Mouse (Mus musculus): ENCODE data around the gene Gm973. TPM values are rescaled to one million over a fixed set of nuclear protein-coding genes. Genes with fewer than 3 reads are reported as not detected.

Gm973 gene
- total RNA-seq, 2 experiments from 2014 or later = 0.29 to 0.79 TPM

GRCm38 (mm10) chr1:59578770-59579169, 62.7 kb downstream of the Gm973 start:
- DNase-seq = no peak
- intact Hi-C loops (cut with DNase I) = no loop called here

- intact Hi-C loops (cut with DNase I) = no loop called here
- no peak for DNase-seq
Measured at GRCm38 (mm10) chr1:59579327-59579726, 63.3 kb downstream of the Gm973 start.

- no peak for DNase-seq
- intact Hi-C loops (cut with DNase I) = no loop called here
Measured at GRCm38 (mm10) chr1:59580131-59580751, 64.2 kb downstream of the Gm973 start.

GRCm38 (mm10) chr1:59580880-59581279, 64.8 kb downstream of the Gm973 start:
- DNase-seq = no peak
- intact Hi-C loops (cut with DNase I) = no loop called here

DNA sequence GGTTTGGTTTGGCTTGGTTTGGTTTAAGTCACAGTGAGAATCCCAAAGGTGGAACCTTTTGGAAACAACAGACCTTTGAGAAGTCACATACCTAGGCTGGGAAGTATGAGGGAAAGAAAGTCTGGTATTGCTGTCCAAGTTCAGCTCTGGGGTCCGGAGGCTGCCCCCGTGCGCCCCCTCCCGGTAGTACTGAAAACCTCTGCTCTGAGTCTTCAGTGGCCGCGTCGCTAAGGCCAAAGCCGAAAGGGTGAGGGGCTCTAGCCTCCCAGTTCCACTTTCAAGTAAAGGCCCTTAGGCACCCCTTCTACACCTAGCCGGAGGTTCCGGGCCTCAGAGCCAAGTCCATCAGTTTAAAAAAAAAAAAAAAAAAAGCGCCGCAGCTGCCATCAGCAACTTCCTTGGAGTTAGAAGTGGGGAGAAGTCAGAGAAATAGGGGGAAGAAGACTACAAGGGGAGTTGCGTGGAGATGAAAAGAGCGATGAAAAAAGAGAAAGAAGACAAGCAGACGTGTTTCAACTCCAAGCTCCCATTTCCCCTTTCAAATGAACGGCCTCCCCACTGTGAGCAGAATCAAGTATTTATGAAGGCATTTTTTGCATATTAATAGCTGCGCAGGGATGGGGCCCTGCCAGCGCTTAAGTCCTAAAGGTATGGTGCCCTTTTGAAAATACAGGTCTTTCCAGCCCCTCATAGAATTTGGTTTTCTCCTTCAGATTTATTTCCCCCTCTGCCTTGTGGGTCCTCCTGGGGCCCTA, 68.8 kb downstream of the Gm973 start:
- DNase-seq = peak; percentile 80 to 85
- intact Hi-C loops (cut with DNase I) = loop anchor here (2.0 kb wide), 1 partner anchor 100 kb away; no protein-coding TSS in a partner anchor

- no peak for DNase-seq
- intact Hi-C loops (cut with DNase I) = no loop called here
Measured at GRCm38 (mm10) chr1:59589271-59589670, 73.2 kb downstream of the Gm973 start.

- no peak for DNase-seq
- intact Hi-C loops (cut with DNase I) = no loop called here
Measured at GRCm38 (mm10) chr1:59592359-59592758, 76.3 kb downstream of the Gm973 start.

DNA sequence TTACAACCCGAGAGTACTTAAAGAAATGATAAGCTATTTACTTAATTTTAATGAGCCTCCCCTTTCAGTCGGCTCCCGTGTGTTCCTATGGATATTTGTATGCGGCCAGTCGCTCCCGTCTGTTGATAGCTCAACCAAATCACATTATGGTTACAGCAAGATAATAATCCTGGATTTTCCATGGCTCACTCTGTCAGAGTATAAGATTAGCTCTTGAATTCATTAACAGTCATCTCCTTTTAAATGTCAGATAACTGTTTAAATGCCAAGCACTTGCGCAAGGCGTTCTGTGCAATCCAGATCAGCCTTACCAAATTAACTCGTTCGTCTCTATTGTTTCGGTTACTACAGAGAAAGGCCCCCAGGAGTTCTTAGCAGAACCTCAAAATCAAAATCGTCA, 76.8 kb downstream of the Gm973 start:
- intact Hi-C loops (cut with DNase I) = no loop called here
- no peak for DNase-seq

GRCm38 (mm10) chr1:59593622-59594035, 77.6 kb downstream of the Gm973 start:
- DNase-seq = no peak
- intact Hi-C loops (cut with DNase I) = no loop called here

GRCm38 (mm10) chr1:59594586-59595266, 78.7 kb downstream of the Gm973 start:
- intact Hi-C loops (cut with DNase I) = no loop called here
- DNase-seq = no peak

DNA sequence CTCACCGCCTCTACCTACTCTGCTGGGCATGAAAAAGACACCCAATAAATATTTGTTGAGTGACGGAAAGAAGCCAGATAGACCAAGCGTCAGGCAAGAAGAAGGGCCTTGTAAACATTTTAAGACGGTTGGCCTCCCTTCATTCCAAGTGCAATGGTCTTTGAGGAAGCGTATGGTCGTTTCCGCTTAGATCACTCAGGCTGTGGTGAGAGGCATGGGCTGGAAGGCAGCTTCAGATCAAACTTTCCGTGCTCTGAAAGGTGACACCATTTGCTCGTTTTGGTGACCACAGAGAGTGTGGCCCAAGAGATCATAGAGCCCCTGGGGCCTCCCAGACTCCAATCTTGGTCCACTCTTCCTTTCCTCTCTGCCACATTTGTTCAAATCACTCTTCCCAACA, 79.5 kb downstream of the Gm973 start:
- intact Hi-C loops (cut with DNase I) = no loop called here

GRCm38 (mm10) chr1:59602531-59603416, 86.7 kb downstream of the Gm973 start:
- no peak for DNase-seq

More for the DNA sequence above, 79.5 kb downstream of the Gm973 start:
- DNase-seq = no peak

GRCm38 (mm10) chr1:59603417-59603712, 87.3 kb downstream of the Gm973 start:
- intact Hi-C loops (cut with DNase I) = no loop called here
- DNase-seq = no peak

More at GRCm38 (mm10) chr1:59602531-59603416, 86.7 kb downstream of the Gm973 start:
- intact Hi-C loops (cut with DNase I) = no loop called here

- intact Hi-C loops (cut with DNase I) = no loop called here
- DNase-seq = no peak
Measured at GRCm38 (mm10) chr1:59603893-59604292, 87.8 kb downstream of the Gm973 start.

DNA sequence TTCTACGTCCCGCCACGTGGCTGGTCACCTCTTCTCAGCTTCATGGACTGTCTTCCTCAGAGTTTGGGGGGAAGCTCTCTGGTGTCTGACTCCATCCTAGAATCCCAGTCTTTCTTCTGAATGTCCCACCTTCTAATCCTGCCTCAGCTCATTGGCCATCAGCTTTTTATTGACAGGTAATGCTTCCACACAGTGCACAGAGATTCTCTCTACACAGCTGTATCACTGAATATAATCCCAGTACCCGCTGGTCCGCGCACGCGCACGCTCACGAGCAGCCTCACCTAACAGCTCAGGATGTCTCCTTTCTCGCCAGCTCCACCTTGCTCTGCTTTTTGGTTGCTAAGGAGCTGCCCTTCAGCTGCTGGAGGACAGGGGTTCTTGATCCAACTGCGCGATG, 90.4 kb downstream of the Gm973 start:
- intact Hi-C loops (cut with DNase I) = no loop called here
- DNase-seq = no peak

- DNase-seq = no peak
- intact Hi-C loops (cut with DNase I) = no loop called here
Measured at GRCm38 (mm10) chr1:59607071-59607470, 91.0 kb downstream of the Gm973 start.

DNA sequence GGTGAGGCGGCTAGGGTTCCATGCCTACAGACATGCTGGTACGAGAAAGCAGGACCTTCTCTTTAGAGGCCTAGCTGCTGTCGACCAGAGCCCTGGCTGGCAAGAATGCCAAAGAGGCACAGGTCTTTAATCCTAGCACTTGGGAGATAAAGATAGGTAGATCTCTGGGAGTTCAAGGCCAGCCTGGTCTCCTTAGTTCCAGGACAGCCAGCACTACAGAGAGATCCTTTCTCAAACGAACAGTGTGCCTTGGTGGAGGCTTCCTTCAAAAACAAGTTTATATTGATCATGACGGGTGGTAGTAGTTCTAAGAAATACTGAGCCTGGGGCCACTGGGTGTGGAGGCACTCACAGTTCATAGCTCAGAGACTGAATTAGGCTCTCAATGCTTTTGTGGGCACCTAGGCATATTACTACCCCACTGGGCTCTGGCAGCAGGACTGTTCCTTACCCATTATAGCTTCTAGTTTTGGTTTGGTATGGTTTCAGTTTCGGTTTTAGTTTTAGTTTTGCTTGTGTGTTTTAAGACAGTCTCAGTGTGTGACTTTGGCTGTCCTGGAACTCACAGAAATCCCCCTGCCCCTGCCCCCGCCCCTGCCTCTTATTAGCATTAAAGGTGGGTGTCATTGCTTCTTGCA, 92.2 kb downstream of the Gm973 start:
- no peak for DNase-seq
- intact Hi-C loops (cut with DNase I) = no loop called here

- no peak for DNase-seq
- intact Hi-C loops (cut with DNase I) = no loop called here
Measured at GRCm38 (mm10) chr1:59608920-59609319, 92.9 kb downstream of the Gm973 start.

DNA sequence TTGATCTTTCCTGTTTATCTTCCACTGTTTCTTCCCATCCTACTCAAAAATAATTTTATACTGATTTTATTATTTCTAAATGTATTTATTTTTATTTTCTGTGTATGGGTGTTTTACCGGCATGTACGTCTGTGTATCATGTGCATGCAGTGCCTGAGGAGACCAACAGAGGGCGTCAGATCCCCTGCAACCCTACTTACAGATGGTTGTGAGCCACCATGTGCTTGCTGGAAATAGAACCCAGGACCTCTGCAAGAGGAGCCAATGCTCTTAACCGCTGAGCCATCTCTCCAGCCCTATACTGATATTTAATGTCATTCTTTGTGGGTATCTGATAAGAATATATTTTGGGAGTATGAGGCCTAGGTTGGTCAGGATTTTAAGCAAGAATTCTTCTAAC, 93.4 kb downstream of the Gm973 start:
- intact Hi-C loops (cut with DNase I) = no loop called here
- no peak for DNase-seq

- DNase-seq = peak; percentile 22 to 35
- intact Hi-C loops (cut with DNase I) = no loop called here
Measured at GRCm38 (mm10) chr1:59609896-59610295, 93.8 kb downstream of the Gm973 start.

Measured in heart, postnatal 14 days (tissue).